Mouse (Mus musculus) CD4-positive, CD25-positive, alpha-beta regulatory T cell, adult 9 weeks (primary cell): ENCODE data around the gene Ccdc194. TPM values are rescaled to one million over a fixed set of nuclear protein-coding genes. Genes with fewer than 3 reads are reported as not detected.

Experiments used
- polyA plus RNA-seq: library from polyadenylated mRNA; unstranded; fragments of 100-300 nt; shearing (Covaris generic); gene quantifications from one replicate; pipeline ENCODE4 v1.2.1, GENCODE M21; 2017

The Ccdc194 gene
- polyA plus RNA-seq, result not detected

DNA sequence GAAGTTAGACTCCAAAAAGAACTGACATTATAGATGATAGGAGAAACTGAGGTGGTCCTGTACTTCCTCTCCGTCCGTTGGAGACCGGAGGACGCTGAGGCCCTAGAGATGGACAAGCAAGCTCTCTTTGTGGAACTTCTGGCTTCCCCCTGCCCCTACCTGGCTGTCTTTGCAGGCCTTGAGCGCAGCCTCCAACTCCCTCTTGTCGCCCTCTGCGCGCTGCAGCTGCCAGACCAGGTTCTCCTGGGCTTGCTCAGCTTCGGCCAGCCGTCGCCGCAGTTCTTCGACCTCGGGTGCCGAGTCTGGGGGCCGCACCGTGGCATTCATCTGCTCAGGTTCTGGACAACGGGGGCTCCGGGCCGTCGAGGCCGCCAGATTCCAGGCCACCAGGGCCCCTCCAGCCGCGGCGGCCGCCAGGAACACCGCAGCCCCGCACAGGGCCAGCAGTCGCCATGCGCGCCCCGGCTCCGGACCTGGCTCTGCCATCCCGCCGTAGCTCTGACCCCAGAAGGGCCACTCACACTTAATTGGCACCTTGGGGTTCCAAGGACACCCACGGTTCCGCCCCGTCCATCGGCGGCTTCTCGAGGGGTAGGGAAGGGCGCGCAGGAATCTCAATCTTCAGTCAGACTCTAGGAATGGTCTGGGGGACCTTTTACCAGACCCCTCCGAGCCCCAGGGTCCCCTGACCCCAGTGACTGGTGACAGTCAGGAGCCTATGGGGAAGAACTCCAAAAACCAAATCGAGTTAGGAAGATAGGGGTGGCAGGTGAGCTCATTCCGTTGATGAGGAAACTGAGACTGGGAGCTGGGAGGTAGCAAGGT lies at the start of gene Ccdc194:
Ccdc194 (minus strand) TSS at position 486 of the 825 bp plus-strand sequence.

DNA sequence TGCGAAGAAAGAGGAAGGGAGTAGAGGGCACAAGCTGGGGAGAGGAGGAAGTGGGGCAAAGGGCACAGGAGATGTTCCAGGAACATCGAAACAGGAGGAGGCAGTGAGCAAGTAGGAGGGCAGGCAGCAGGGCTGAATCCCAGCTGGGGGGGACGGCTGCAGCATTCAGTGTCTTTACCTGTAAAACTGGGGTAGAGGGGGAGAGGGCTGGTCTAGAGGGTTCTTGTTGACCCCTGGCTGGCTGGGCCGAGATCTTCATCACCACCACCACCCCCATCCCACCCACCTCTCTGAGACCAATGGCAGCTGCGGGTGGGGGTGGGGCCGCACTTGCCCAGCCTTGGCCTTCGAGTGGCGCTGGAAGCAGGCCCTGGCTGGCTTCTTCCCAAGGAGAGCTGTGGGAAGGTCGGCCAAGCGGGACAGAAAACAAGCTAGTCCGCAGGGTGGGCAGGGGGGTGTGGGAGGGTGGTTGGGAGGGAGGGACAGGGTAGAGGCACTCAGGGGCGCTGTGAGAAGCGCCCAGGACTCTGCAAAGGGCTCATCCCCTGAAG lies 43.0 kb upstream of the Ccdc194 start, which contains the start of gene Slc27a1:
Slc27a1 (plus strand) TSS at position 496 of the 551 bp plus-strand sequence.

DNA sequence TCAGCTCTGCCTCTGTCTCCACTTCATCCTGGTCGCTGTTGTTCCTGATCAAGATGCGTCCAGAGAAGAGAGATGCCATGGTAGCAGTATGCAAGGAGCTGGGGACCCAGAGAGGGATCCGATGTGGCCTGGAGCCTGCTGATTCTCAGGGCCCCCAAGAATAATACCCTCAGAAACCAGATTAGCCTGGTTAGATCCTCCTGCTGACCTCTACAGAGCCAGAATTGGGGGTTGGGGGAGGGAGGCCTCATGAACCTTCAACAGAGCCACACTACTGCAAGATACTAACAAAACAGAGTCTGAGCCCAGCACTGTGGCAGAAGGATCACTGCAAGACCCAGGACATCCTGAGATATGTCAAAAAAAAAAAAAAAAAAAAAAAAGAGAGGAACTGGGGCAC lies 41.0 kb upstream of the Ccdc194 start, which contains the start of gene Nxnl1:
Nxnl1 (minus strand) TSS at position 101 of the 400 bp plus-strand sequence.

DNA sequence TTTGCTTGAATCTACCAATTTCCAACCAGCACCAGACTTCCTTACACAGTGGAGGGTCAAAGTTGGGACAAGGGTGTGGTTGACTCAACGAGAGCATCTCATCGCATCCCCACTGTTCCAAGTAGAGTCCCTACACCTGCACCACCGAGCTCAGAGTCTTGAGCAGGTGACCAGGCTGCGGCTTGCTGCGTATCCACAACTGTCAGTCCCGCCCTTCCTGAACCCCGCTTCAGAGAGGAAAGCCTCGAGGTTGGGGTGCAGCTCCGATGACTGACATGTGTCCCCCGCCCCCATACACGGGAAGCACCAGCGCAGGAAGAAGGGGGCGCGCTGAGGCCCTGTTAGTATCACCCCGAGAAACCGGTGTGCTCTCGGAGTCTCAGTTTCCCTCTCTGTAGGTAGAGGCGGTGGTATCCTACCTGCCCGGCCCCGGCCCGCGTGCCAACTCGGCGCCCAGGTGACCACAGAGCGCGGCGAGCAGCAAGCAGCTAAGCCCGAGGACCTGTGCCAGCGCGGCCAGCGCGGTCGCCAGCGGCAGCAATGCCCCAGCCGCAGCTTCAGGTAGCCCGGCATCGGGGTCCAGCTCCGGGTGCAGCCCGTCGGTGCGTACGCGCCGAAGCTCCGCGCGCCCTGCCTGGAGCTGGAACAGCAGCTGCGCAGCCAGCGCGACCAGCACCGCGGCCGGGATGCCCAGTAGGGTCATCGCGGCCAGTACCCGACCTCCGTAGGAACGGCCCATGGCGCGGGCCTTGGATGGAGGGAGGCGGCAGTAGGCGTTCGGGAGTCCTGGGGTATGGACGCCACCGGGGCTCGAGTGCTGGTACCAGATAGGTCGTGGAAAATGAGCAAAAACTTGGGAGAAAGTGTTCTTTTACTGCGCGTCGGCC lies 32.8 kb upstream of the Ccdc194 start, which contains the start of gene Tmem221:
Tmem221 (minus strand) TSS at position 801 of the 887 bp plus-strand sequence.

DNA sequence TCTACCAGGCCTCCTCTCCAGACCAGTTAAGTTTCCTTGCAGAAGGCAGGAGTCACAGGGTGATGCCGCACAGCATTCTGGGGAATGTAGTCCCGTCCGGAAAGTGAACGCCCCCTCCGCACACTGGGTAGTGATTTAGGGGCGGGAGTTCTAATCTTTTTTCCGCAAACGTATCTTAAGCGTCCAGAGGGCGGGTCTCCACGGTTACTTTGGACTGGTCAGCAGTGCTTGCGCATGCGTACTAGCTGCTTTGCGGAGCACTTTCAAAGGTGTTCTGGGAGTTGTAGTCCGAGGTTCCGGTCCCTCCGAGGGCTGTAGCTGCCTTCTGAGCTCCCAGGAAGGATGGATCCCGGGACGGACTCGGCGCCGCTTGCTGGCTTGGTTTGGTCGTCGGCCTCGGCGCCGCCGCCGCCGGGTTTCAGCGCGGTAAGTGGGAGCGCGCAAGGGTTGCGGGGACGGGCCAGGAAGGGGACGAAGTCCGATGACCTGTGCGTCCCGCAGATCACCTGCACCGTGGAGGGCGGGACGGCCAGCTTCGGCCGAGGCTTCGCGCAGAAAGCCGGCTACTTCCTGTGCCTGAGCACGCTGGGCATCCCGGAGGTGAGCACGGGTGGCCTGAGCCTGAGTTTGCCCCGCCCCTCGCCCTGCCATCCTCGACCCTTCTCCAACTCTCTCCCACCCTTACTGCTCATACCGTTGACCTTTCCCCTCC lies 17.3 kb upstream of the Ccdc194 start, which contains the start of gene Mvb12a:
Mvb12a (plus strand) TSS at position 291 of the 712 bp plus-strand sequence.

DNA sequence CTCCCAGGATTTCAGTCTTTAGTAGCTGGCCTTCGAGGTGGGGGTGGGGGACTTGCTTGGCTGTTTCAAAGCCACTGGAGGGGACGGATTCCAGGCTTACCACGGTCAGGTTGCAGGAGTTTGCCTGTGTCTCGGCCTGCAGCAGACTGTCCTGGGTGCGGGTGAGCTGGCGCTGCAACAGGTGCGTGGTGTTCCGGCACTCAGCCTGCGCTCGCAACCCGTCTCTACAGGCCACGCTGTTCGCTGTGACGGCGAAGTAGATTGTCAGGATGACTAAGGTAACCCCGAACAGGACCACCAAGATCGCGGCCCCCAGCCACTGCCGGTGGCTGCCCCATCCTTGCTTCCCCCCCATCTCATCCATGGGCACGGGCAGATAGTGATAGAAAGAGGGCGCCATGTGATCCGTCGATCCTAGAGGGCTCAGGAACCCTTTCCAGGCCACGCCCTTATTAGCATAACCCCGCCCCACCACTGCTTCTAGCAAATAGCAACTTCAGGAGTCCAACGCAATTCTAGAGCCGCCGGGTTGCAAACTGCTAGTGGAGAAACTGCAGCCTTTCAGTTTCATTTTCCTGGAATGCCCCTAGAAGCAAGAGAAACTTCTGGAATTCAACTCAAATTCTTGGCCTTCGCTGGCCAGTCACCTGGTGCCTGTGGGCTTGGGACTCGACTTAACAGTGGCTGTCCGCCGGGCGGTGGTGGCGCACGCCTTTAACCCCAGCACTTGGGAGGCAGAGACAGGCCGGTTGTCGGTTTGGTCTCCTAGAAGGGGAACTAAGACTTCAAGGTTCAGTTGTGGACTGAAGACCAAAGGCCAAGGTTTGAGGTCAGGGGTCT lies 11.7 kb upstream of the Ccdc194 start, which contains the start of gene Bst2:
Bst2 (minus strand) TSS at position 429 of the 840 bp plus-strand sequence.

DNA sequence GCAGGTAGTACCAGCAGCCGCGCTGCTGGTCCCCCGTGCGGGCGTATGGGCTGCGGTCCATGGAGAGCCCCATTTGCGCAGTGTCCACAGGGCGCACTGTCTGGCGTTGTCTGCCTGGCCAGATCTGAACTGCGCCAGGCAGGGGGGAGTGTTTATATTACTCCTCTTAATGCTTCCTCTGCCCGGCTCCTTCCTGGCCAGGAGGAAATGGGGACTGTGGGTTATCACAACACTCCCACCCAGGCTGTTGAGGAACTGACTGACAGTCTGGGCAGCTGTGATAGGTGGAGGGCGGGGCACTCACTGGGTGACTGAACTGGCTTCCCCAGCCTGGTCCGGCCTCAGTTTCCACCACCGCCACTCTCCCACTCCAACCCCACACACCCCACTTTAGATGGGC lies 13.9 kb downstream of the Ccdc194 start, which contains the start of gene Plvap:
Plvap (minus strand) TSS at position 109 of the 400 bp plus-strand sequence.

DNA sequence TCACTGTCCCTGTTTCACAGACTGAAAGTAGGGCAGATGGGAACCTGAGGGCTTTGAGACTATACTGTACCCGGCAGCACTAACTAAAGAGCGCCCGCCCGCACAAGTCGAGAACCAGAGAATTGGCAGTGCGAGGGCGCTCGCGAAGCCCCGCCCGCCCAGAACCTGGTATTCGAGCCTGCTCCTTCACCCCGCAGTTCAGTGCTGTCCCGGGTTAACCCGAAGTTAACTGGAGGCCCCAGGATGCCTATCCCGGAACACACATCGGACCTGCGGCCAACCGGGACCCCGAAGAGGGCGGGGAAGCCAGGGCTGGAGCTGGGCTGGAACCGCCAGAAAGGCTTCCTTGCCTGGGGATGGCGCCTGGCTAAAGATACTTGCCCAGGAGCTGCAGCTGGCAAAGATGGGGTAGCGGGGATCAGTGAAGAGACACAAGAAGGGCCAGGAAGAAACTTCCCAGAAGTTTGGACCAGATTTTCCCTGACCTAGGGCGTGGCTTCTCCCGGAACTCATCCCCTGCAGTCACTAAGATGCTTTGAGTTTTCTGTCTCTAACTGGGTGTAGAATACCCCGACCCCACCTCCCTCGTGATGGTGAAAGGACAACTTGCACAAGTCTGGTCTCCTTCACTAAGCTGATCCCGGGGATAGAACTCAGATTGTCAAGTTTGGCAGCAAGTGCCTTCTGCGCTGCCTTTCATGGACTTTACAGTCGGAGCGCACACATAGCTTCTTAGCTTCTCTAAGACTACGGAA lies 37.6 kb downstream of the Ccdc194 start, which contains the start of gene Gtpbp3:
Gtpbp3 (plus strand) TSS at position 413 of the 755 bp plus-strand sequence.

DNA sequence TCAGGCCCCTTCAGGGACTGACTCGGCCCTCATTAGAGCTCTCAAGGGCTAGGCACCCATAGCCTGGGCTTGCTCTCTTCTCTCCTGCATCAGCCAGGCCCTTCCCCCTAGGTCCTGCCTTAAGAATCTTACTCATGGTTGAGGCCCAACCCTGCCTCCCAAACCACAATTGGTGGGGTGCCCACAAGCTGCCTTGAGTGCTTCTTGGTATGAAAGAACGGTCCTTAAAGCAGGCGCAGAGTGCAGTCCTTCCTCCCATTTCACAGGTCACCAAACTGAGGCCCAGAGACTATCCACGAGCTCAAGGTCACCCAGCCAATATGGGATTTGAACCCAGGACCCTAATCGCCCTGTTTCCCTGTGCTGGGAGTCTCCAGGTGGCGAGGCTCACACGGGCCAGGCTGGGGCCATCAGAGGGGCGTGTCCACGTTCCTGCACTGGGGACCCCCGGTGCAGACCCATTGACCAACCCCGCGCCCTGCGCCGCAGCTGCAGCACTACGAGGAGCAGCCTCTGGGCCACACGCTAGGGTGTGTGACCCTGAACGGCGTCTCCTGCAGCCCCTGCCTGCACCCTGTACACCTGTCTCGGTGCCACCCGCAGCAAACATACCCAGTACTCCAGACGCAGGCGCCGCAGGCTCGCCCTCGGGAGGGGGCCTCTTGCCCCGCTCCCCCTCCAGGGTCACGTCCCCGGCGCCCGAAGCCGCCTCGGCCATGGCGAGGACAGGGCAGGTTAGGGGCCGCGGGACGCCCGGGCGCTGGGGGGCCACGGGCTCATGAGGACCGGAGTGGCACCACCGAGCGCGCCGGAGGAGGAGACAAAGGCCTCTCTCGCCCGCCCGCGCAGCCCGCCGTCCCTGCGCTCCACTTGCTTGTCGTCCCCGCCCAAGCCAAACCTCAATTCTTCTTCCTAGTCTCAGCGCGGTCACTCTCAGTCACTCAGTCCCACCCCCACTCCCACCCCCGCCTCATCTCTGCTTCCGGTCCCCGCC lies 40.1 kb downstream of the Ccdc194 start, which contains the start of gene Ano8:
Ano8 (minus strand) TSS at position 822 of the 994 bp plus-strand sequence.

Other genes starting within 250 kb of the Ccdc194 start
- 210 TPM for gene Use1, start 158.9 kb downstream of the Ccdc194 start, polyA plus RNA-seq
- gene Ocel1, start 154.4 kb downstream of the Ccdc194 start, polyA plus RNA-seq, result 5.3 TPM
- not detected for gene Nr2f6, start 143.8 kb downstream of the Ccdc194 start, polyA plus RNA-seq
- 0.11 TPM for gene Ushbp1, start 129.9 kb downstream of the Ccdc194 start, polyA plus RNA-seq
- gene Babam1, start 128.8 kb downstream of the Ccdc194 start, polyA plus RNA-seq, result 126 TPM
- 0.68 TPM for gene Ankle1, start 119.7 kb downstream of the Ccdc194 start, polyA plus RNA-seq
- gene Abhd8, start 62.1 kb downstream of the Ccdc194 start, polyA plus RNA-seq, result 73.3 TPM
- gene Mrpl34, start 60.8 kb downstream of the Ccdc194 start, polyA plus RNA-seq, result 93.2 TPM
- 64.2 TPM for gene Dda1, start 56.5 kb downstream of the Ccdc194 start, polyA plus RNA-seq
- 0.14 TPM for gene Ano8, start 39.7 kb downstream of the Ccdc194 start, polyA plus RNA-seq
- gene Gtpbp3, start 37.6 kb downstream of the Ccdc194 start, polyA plus RNA-seq, result 3.4 TPM
- gene Plvap, start 14.0 kb downstream of the Ccdc194 start, polyA plus RNA-seq, result not detected
- gene Bst2, start 11.7 kb upstream of the Ccdc194 start, polyA plus RNA-seq, result 173 TPM
- gene Mvb12a, start 17.2 kb upstream of the Ccdc194 start, polyA plus RNA-seq, result 55.1 TPM
- 0.40 TPM for gene Tmem221, start 33.2 kb upstream of the Ccdc194 start, polyA plus RNA-seq
- gene Nxnl1, start 40.9 kb upstream of the Ccdc194 start, polyA plus RNA-seq, result 0.12 TPM
- gene Slc27a1, start 43.2 kb upstream of the Ccdc194 start, polyA plus RNA-seq, result 12.4 TPM
- gene Pgls, start 66.5 kb upstream of the Ccdc194 start, polyA plus RNA-seq, result 21.4 TPM
- 2.2 TPM for gene Fam129c, start 71.9 kb upstream of the Ccdc194 start, polyA plus RNA-seq
- 4.4 TPM for gene Colgalt1, start 85.3 kb upstream of the Ccdc194 start, polyA plus RNA-seq
- gene Unc13a, start 146.0 kb upstream of the Ccdc194 start, polyA plus RNA-seq, result 0.86 TPM
- 86.8 TPM for gene Jak3, start 150.6 kb upstream of the Ccdc194 start, polyA plus RNA-seq
- 15.2 TPM for gene Insl3, start 163.5 kb upstream of the Ccdc194 start, polyA plus RNA-seq
- 5.7 TPM for gene B3gnt3, start 176.1 kb upstream of the Ccdc194 start, polyA plus RNA-seq
- 256 TPM for gene Fcho1, start 200.0 kb upstream of the Ccdc194 start, polyA plus RNA-seq